Mouse (Mus musculus): Measurements from ENCODE around the gene Atp5g2. TPM values are rescaled to one million over a fixed set of nuclear protein-coding genes. Genes with fewer than 3 reads are reported as not detected.
A peak's percentile ranks its signal among the peaks of the same experiment; 100 is the strongest.

Gene Atp5g2
- polyA plus RNA-seq, 1 experiment from 2014 or later, result 54.7 TPM

GRCm38 (mm10) chr15:102622536-102622935, 49.6 kb downstream of the Atp5g2 start:
- H3K36me3 ChIP-seq, result peaks cover 8% of the 10 kb centered on the region; the same call in 1 of the 2 replicates
- no peaks in the 10 kb centered on the region for H3K9me3 ChIP-seq
- no peak overlapping the region for H3K9ac ChIP-seq
- no peaks in the 10 kb centered on the region for H3K27me3 ChIP-seq
- H3K27ac ChIP-seq, result no peak overlapping the region
- no peak for ATAC-seq (ENCODE audit: low FRiP score, low read depth)
- peaks cover 25% of the 10 kb centered on the region for H3K4me1 ChIP-seq
- H3K4me3 ChIP-seq, result no peak overlapping the region
- H3K4me2 ChIP-seq (replicated peaks), result 0 out of 2 replicates have a peak overlapping the region, but pooled peaks have one; percentile 87

- H3K27ac ChIP-seq, result no peak overlapping the region
- no peaks in the 10 kb centered on the region for H3K27me3 ChIP-seq
- H3K9me3 ChIP-seq, result no peaks in the 10 kb centered on the region
- peaks cover 22% of the 10 kb centered on the region for H3K4me1 ChIP-seq
- no peak overlapping the region for H3K9ac ChIP-seq
- WGBS, result 85% methylated on average over 1 of the region's 1 CpGs
- peaks cover 8% of the 10 kb centered on the region; the same call in 1 of the 2 replicates for H3K36me3 ChIP-seq
- H3K4me3 ChIP-seq, result no peak overlapping the region
- no peak for ATAC-seq (ENCODE audit: low FRiP score, low read depth)
- H3K4me2 ChIP-seq (replicated peaks), result no peak overlapping the region
Observed at GRCm38 (mm10) chr15:102620765-102621164, 51.4 kb downstream of the Atp5g2 start.

- H3K9ac ChIP-seq, result no peak overlapping the region
- WGBS, result 96% methylated on average over 5 of the region's 5 CpGs
- no peak overlapping the region for H3K4me2 ChIP-seq (replicated peaks)
- H3K4me3 ChIP-seq, result no peak overlapping the region
- no peak for ATAC-seq (ENCODE audit: low FRiP score, low read depth)
- no peak overlapping the region for H3K27ac ChIP-seq
- H3K9me3 ChIP-seq, result no peaks in the 10 kb centered on the region
- peaks cover 20% of the 10 kb centered on the region for H3K4me1 ChIP-seq
- H3K36me3 ChIP-seq, result peaks cover 8% of the 10 kb centered on the region; the same call in 1 of the 2 replicates
- no peaks in the 10 kb centered on the region for H3K27me3 ChIP-seq
Observed at GRCm38 (mm10) chr15:102619486-102619885, 52.7 kb downstream of the Atp5g2 start.

DNA sequence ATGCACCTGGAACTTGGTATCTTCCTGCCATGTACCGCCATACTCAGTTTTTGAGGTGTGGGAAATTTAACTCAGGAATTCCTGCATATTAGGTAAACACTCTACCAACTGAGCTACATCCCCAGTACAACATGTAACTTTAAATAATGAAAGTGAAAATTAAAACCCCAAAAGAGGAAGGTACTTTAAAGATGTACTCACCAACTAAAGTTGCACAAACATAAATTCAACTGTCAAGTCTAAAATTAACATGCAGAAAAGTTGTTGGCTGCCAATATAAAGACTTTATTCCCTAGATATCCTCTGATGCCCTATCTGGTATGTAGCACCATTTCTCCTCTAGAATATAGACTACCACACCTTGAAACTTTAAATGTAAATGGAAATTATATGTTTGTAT, 54.5 kb downstream of the Atp5g2 start:
- Histone ChIP-seq H3K9me3 (no peaks in the 10 kb centered on the region), H3K9ac (no peak overlapping the region), H3K36me3 (peaks cover 8% of the 10 kb centered on the region; the same call in 1 of the 2 replicates), H3K4me2 (replicated peaks) (no peak overlapping the region), H3K4me3 (no peak overlapping the region), H3K27ac (no peak overlapping the region), H3K27me3 (no peaks in the 10 kb centered on the region), H3K4me1 (0 out of 2 replicates have a peak, but pooled peaks cover 5% of the 10 kb centered on the region)
- ATAC-seq (ENCODE audit: low FRiP score, low read depth), result no peak
- 90% methylated on average over 1 of the region's 1 CpGs for WGBS

GRCm38 (mm10) chr15:102616174-102616573, 56.0 kb downstream of the Atp5g2 start:
- no peak for ATAC-seq (ENCODE audit: low FRiP score, low read depth)
- H3K4me2 ChIP-seq (replicated peaks), result no peak overlapping the region
- H3K9me3 ChIP-seq, result no peaks in the 10 kb centered on the region
- no peaks in the 10 kb centered on the region for H3K27me3 ChIP-seq
- H3K4me1 ChIP-seq, result peaks cover 3% of the 10 kb centered on the region; the same call in 1 of the 2 replicates
- WGBS, result 96% methylated on average over 2 of the region's 2 CpGs
- H3K9ac ChIP-seq, result no peak overlapping the region
- no peak overlapping the region for H3K4me3 ChIP-seq
- no peak overlapping the region for H3K27ac ChIP-seq
- H3K36me3 ChIP-seq, result peaks cover 8% of the 10 kb centered on the region; the same call in 1 of the 2 replicates

DNA sequence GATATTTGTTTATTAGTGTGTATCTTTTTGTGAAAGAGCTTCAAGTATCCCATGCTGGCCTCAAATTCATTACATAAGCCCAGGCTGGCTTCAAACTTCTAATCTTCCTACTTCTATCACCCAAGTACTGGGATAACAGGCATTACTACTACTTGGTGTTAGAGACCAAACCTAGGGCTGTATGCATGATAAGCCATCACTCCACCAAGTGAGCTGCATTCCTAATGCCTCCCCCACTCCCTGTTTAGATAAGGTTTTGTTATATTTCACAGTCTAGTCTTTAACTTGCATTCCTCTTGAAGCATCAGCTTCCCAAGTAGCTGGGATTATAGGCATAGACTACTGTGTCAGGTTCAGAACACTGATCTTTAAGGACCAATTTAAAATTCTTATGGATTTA, 57.9 kb downstream of the Atp5g2 start:
- H3K4me2 ChIP-seq (replicated peaks), result no peak overlapping the region
- H3K36me3 ChIP-seq, result no peaks in the 10 kb centered on the region
- H3K9me3 ChIP-seq, result no peaks in the 10 kb centered on the region
- no peak overlapping the region for H3K4me3 ChIP-seq
- no peaks in the 10 kb centered on the region for H3K27me3 ChIP-seq
- no peak overlapping the region for H3K9ac ChIP-seq
- H3K4me1 ChIP-seq, result peaks cover 3% of the 10 kb centered on the region; the same call in 1 of the 2 replicates
- H3K27ac ChIP-seq, result no peak overlapping the region
- no peak for ATAC-seq (ENCODE audit: low FRiP score, low read depth)

DNA sequence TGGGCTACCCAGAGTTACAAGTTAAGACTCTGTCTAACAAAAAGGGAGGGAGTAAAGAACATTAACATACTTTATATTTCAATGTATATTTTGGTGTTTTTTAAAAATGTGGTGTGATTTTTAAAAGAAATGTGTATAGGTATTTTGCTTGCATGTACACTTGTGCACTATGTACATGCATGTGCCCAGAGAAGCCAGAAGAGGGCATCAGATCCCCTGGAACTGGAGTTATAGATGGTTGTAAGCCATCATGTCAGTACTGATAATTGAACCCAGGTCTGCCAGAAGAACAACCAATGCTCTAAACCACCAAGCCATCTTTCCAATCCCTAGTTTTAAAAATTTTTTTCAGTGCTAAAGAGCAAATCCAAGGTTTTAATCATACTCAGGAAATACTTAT, 59.2 kb downstream of the Atp5g2 start:
- H3K9ac ChIP-seq, result no peak overlapping the region
- ATAC-seq (ENCODE audit: low FRiP score, low read depth), result no peak
- no peak overlapping the region for H3K27ac ChIP-seq
- no peaks in the 10 kb centered on the region for H3K36me3 ChIP-seq
- no peak overlapping the region for H3K4me3 ChIP-seq
- H3K4me1 ChIP-seq, result peaks cover 3% of the 10 kb centered on the region; the same call in 1 of the 2 replicates
- H3K9me3 ChIP-seq, result no peaks in the 10 kb centered on the region
- no peak overlapping the region for H3K4me2 ChIP-seq (replicated peaks)
- H3K27me3 ChIP-seq, result no peaks in the 10 kb centered on the region

MicroRNA genes within 50 kb of the gene (microRNA counts, 519-probe panel; counts per million panel counts)
- microRNA mmu-miR-688, result 1,211 counts per million, percentile 11 among the panel's probes with 10 or more counts

Small RNA genes lying within 50 kb of the gene (microRNA-seq; reads per million reads assigned to microRNA genes)
- gene Mir688, result not detected

Other genes starting within 250 kb of the Atp5g2 start
- 0.23 and 0.36 TPM in 2 replicates for gene Amhr2, start 227.0 kb downstream of the Atp5g2 start, polyA plus RNA-seq (2015; fragmentation: Nextera tagmentation; extraction: Ambion mirVana)
- 59.5 and 62.6 TPM in 2 replicates for gene Prr13, start 213.3 kb downstream of the Atp5g2 start, polyA plus RNA-seq (2015; fragmentation: Nextera tagmentation; extraction: Ambion mirVana)
- gene Pcbp2, start 201.8 kb downstream of the Atp5g2 start, polyA plus RNA-seq (2015; fragmentation: Nextera tagmentation; extraction: Ambion mirVana), result 262 and 273 TPM in 2 replicates
- gene Gm10337, start 168.6 kb downstream of the Atp5g2 start, polyA plus RNA-seq (2015; fragmentation: Nextera tagmentation; extraction: Ambion mirVana), result 2.5 and 7.5 TPM in 2 replicates
- gene Map3k12, start 155.3 kb downstream of the Atp5g2 start, polyA plus RNA-seq (2015; fragmentation: Nextera tagmentation; extraction: Ambion mirVana), result 22.4 and 24.5 TPM in 2 replicates
- 101 and 107 TPM in 2 replicates for gene Tarbp2, start 154.2 kb downstream of the Atp5g2 start, polyA plus RNA-seq (2015; fragmentation: Nextera tagmentation; extraction: Ambion mirVana)
- gene Npff, start 147.4 kb downstream of the Atp5g2 start, polyA plus RNA-seq (2015; fragmentation: Nextera tagmentation; extraction: Ambion mirVana), result 2.9 and 3.4 TPM in 2 replicates
- not detected in 2 replicates for gene Gm28047, start 47.3 kb downstream of the Atp5g2 start, polyA plus RNA-seq (2015; fragmentation: Nextera tagmentation; extraction: Ambion mirVana)
- 47.2 and 51.0 TPM in 2 replicates for gene Atf7, start 46.9 kb downstream of the Atp5g2 start, polyA plus RNA-seq (2015; fragmentation: Nextera tagmentation; extraction: Ambion mirVana)
- 57.7 and 58.3 TPM in 2 replicates for gene Calcoco1, start 49.8 kb upstream of the Atp5g2 start, polyA plus RNA-seq (2015; fragmentation: Nextera tagmentation; extraction: Ambion mirVana)
- gene Hoxc13, start 248.8 kb upstream of the Atp5g2 start, polyA plus RNA-seq (2015; fragmentation: Nextera tagmentation; extraction: Ambion mirVana), result 2.9 and 3.8 TPM in 2 replicates

All from limb, embryonic 13.5 days (tissue).